Mouse (Mus musculus) limb, embryonic 15.5 days (tissue): ENCODE results near the gene Fam221a. TPM values are rescaled to one million over a fixed set of nuclear protein-coding genes. Genes with fewer than 3 reads are reported as not detected.
"Not testable (repeated sequence)": the region's sequence is repeated elsewhere in the genome, so short reads cannot be mapped to it uniquely, and the experiment has no call there.

ENCODE experiments used
- ATAC-seq: fragments of 200-750 bp; cut with Nextera tagmentation; 2 replicates; pipeline ENCODE4 v1.8.0; 2017; ENCODE audit warnings: low read depth, moderate TSS enrichment; ENCODE audit not compliant: insufficient number of reproducible peaks, low FRiP score, low TSS enrichment
- H3K27ac ChIP-seq: fragments of 300-500 bp; sonication (generic); 2 replicates; pipeline ENCODE4 v1.5.1; 2015; ENCODE audit warnings: moderate library complexity, mild to moderate bottlenecking, inconsistent platforms
- H3K27me3 ChIP-seq: fragments of 300-500 bp; sonication (generic); 2 replicates; pipeline ENCODE4 v1.6.1; 2015; ENCODE audit warnings: inconsistent platforms
- H3K36me3 ChIP-seq: fragments of 300-500 bp; sonication (generic); 2 replicates; pipeline ENCODE4 v1.6.1; 2015; ENCODE audit warnings: inconsistent platforms
- H3K4me1 ChIP-seq: fragments of 300-500 bp; sonication (generic); 2 replicates; pipeline ENCODE4 v1.6.1; 2015; ENCODE audit warnings: inconsistent platforms
- H3K4me2 ChIP-seq: fragments of 300-500 bp; sonication (generic); 2 replicates; pipeline ENCODE4 v1.6.1; 2015; ENCODE audit warnings: mild to moderate bottlenecking, inconsistent platforms
- H3K4me3 ChIP-seq: fragments of 300-500 bp; sonication (generic); 2 replicates; pipeline ENCODE4 v1.5.1; 2015; ENCODE audit warnings: mild to moderate bottlenecking, inconsistent platforms
- H3K9ac ChIP-seq: fragments of 300-500 bp; sonication (generic); 2 replicates; pipeline ENCODE4 v1.6.1; 2015; ENCODE audit warnings: inconsistent platforms
- H3K9me3 ChIP-seq: fragments of 300-500 bp; sonication (generic); 2 replicates; pipeline ENCODE4 v1.6.1; 2016; ENCODE audit warnings: inconsistent platforms
- WGBS: fragments of 180-500 bp; shearing (Covaris S2); methylation state at CpG from one replicate; pipeline ENCODE4 v1.1.7; 2015; 5-methylcytosine and 5-hydroxymethylcytosine counted together
- polyA plus RNA-seq: library from polyadenylated mRNA; unstranded; fragments of >200 nt; fragmentation: Nextera tagmentation; extraction: Ambion mirVana; gene quantifications from 2 replicates; pipeline ENCODE4 v1.2.1, GENCODE M21; 2015

Fam221a gene
- polyA plus RNA-seq, 1 experiment from 2014 or later, result 6.3 TPM

DNA sequence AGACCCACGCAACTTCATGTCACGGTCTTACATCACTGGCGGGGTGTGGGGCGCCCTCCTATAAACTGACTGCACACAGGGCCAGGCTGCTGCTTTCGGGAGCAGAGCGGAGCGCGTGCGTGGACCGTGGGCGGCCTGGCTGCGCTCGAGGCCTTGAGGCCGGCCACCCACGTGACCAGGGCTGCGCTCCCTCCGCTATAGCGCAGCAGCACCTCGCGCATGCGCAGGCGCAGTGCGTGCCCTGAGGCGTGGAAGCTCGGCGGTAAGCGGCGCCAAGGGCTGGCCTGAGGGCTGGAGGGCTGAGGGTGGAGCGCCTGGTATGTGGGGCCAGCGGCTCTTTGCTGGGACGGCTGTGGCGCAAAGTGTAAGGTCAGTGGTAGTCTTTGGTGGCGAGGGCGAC is 27.8 kb downstream of the Fam221a start, which contains the start of gene Stk31:
Gene Stk31, plus strand, starts transcription at position 289 of the 400 bp plus-strand sequence.
- Histone ChIP-seq H3K9me3 (no peaks in the 10 kb centered on the region), H3K4me1 (no peaks in the 10 kb centered on the region), H3K27ac (no peak within 1 kb of the TSS), H3K4me2 (no peak within 1 kb of the TSS), H3K4me3 (no peak within 1 kb of the TSS), H3K36me3 (no peaks in the 10 kb centered on the region), H3K9ac (no peak within 1 kb of the TSS), H3K27me3 (no peaks in the 10 kb centered on the region)
- 82% methylated on average over 34 of the region's 34 CpGs for WGBS
- peak; percentile 35; the same call in 1 of the 2 replicates for ATAC-seq

- no peaks in the 10 kb centered on the region for H3K4me1 ChIP-seq
Observed at GRCm38 (mm10) chr6:49397466-49397865, 29.9 kb downstream of the Fam221a start.

GRCm38 (mm10) chr6:49398365-49398764 is 30.8 kb downstream of the Fam221a start:
- ATAC-seq, result no peak
- H3K27me3 ChIP-seq, result no peaks in the 10 kb centered on the region

More at GRCm38 (mm10) chr6:49397466-49397865, 29.9 kb downstream of the Fam221a start:
- Histone ChIP-seq H3K27ac (no peak overlapping the region), H3K9ac (no peak overlapping the region), H3K27me3 (no peaks in the 10 kb centered on the region), H3K36me3 (no peaks in the 10 kb centered on the region), H3K4me2 (no peak overlapping the region), H3K9me3 (no peaks in the 10 kb centered on the region), H3K4me3 (no peak overlapping the region)
- ATAC-seq, result no peak

GRCm38 (mm10) chr6:49410830-49411229 is 43.3 kb downstream of the Fam221a start:
- no peak overlapping the region for H3K4me2 ChIP-seq
- no peaks in the 10 kb centered on the region for H3K27me3 ChIP-seq
- no peak overlapping the region for H3K4me3 ChIP-seq
- no peak for ATAC-seq
- H3K9me3 ChIP-seq, result no peaks in the 10 kb centered on the region
- no peak overlapping the region for H3K9ac ChIP-seq
- H3K36me3 ChIP-seq, result no peaks in the 10 kb centered on the region
- no peaks in the 10 kb centered on the region for H3K4me1 ChIP-seq
- 84% methylated on average over 3 of the region's 3 CpGs for WGBS
- H3K27ac ChIP-seq, result no peak overlapping the region

More at GRCm38 (mm10) chr6:49398365-49398764, 30.8 kb downstream of the Fam221a start:
- Histone ChIP-seq H3K4me2 (no peak overlapping the region), H3K4me3 (no peak overlapping the region), H3K27ac (no peak overlapping the region), H3K9me3 (no peaks in the 10 kb centered on the region), H3K36me3 (no peaks in the 10 kb centered on the region), H3K9ac (no peak overlapping the region), H3K4me1 (no peaks in the 10 kb centered on the region)

- H3K27ac ChIP-seq, H3K4me1 ChIP-seq, H3K36me3 ChIP-seq, H3K9ac ChIP-seq, ATAC-seq, H3K4me2 ChIP-seq, H3K27me3 ChIP-seq, H3K4me3 ChIP-seq, H3K9me3 ChIP-seq: not testable (repeated sequence)
- 68% methylated on average over 2 of the region's 2 CpGs for WGBS
Observed at GRCm38 (mm10) chr6:49412967-49413366, 45.4 kb downstream of the Fam221a start.

DNA sequence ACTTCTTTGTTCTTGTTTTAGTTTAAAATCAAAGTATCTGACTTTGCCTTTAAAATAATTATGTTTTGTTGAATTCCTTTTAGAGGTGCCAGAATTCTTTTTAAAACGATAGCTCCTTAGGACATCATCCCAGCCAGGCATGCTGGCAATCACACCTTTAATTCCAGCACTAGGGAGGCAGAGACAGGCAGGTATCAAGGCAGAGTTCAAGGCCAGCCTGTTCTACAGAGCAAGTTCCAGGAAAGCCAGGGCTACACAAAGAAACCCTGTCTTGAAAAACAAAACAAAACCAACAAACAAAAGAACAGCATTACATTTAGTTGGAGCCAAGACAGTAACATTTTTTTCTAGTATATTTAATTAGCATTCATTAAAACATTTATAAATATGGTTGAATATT is 48.4 kb downstream of the Fam221a start:
- ATAC-seq, result no peak
- H3K4me2 ChIP-seq, result no peak overlapping the region
- 64% methylated on average over 1 of the region's 1 CpGs for WGBS
- no peak overlapping the region for H3K9ac ChIP-seq
- H3K4me3 ChIP-seq, result no peak overlapping the region
- no peak overlapping the region for H3K27ac ChIP-seq
- H3K4me1 ChIP-seq, result no peaks in the 10 kb centered on the region
- no peaks in the 10 kb centered on the region for H3K9me3 ChIP-seq
- H3K36me3 ChIP-seq, result no peaks in the 10 kb centered on the region
- no peaks in the 10 kb centered on the region for H3K27me3 ChIP-seq

DNA sequence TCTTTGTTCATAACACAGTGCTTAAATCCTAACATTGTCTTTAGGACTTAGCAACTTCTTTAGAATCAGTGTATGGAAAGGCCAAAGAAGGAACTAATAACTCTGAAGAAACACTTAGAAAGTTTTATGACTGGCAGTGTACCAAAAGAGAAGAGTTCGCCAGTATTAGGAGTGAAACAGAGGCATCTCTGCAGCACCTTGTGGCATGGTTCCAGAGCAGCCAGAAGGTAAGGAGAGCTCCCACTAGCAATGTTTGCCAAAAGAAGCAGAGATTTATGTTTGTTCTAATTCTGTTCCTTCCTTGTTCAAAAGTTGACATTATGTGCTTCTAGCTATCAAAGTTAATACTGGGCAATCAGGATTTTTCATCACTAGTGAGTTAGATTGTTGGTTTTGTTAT is 69.8 kb downstream of the Fam221a start:
- H3K4me1 ChIP-seq, result no peaks in the 10 kb centered on the region
- H3K4me3 ChIP-seq, result no peak overlapping the region
- H3K27ac ChIP-seq, result no peak overlapping the region
- H3K9me3 ChIP-seq, result no peaks in the 10 kb centered on the region
- no peak overlapping the region for H3K4me2 ChIP-seq
- H3K36me3 ChIP-seq, result no peaks in the 10 kb centered on the region
- WGBS, result 47% methylated on average over 1 of the region's 1 CpGs
- ATAC-seq, result no peak
- H3K9ac ChIP-seq, result no peak overlapping the region
- H3K27me3 ChIP-seq, result no peaks in the 10 kb centered on the region

Other genes starting within 250 kb of the Fam221a start
- 45.9 and 46.1 TPM in 2 replicates for gene Igf2bp3, start 152.8 kb upstream of the Fam221a start, polyA plus RNA-seq
- gene Tra2a, start 103.7 kb upstream of the Fam221a start, polyA plus RNA-seq, result 81.9 and 98.3 TPM in 2 replicates
- gene Ccdc126, start 48.5 kb upstream of the Fam221a start, polyA plus RNA-seq, result 11.0 and 11.6 TPM in 2 replicates
- gene Stk31, start 27.9 kb downstream of the Fam221a start, polyA plus RNA-seq, result 0.12 TPM in 1 of 2 replicates, not detected in the other